Mouse (Mus musculus) midbrain, embryonic 13.5 days (tissue): ENCODE data around the gene Tm6sf2. TPM values are rescaled to one million over a fixed set of nuclear protein-coding genes. Genes with fewer than 3 reads are reported as not detected.
"Not testable (repeated sequence)": the region's sequence is repeated elsewhere in the genome, so short reads cannot be mapped to it uniquely, and the experiment has no call there.

ENCODE experiments used
- ATAC-seq: fragments of 200-750 bp; cut with Nextera tagmentation; 2 replicates; pipeline ENCODE4 v1.8.0; 2017; ENCODE audit warnings: mild to moderate bottlenecking, moderate TSS enrichment, moderate library complexity
- H3K27ac ChIP-seq: fragments of 300-500 bp; sonication (generic); 2 replicates; pipeline ENCODE4 v1.5.1; 2015; ENCODE audit warnings: inconsistent platforms, mild to moderate bottlenecking, moderate library complexity
- H3K27me3 ChIP-seq: fragments of 300-500 bp; sonication (generic); 2 replicates; pipeline ENCODE4 v1.6.1; 2015; ENCODE audit warnings: mild to moderate bottlenecking, inconsistent platforms
- H3K36me3 ChIP-seq: fragments of 300-500 bp; sonication (generic); 2 replicates; pipeline ENCODE4 v1.6.1; 2015; ENCODE audit warnings: mild to moderate bottlenecking, inconsistent platforms
- H3K4me1 ChIP-seq: fragments of 300-500 bp; sonication (generic); replicated peaks from 2 replicates; pipeline ENCODE4 v1.6.1; 2015; ENCODE audit warnings: inconsistent platforms
- H3K4me2 ChIP-seq: fragments of 300-500 bp; sonication (generic); replicated peaks from 2 replicates; pipeline ENCODE4 v1.6.1; 2015; ENCODE audit warnings: moderate library complexity, mild to moderate bottlenecking, inconsistent platforms
- H3K4me3 ChIP-seq: fragments of 300-500 bp; sonication (generic); replicated peaks from 2 replicates; pipeline ENCODE4 v1.5.1; 2015; ENCODE audit warnings: mild to moderate bottlenecking, inconsistent platforms
- H3K9ac ChIP-seq: fragments of 300-500 bp; sonication (generic); replicated peaks from 2 replicates; pipeline ENCODE4 v1.6.1; 2015; ENCODE audit warnings: mild to moderate bottlenecking, inconsistent platforms
- H3K9me3 ChIP-seq: fragments of 300-500 bp; sonication (generic); 2 replicates; pipeline ENCODE4 v1.6.1; 2016; ENCODE audit warnings: mild to moderate bottlenecking, inconsistent platforms
- WGBS: fragments of 180-500 bp; shearing (Covaris S2); methylation state at CpG from one replicate; pipeline ENCODE4 v1.1.7; 2015; 5-methylcytosine and 5-hydroxymethylcytosine counted together
- polyA plus RNA-seq: library from polyadenylated mRNA; unstranded; fragments of >200 nt; fragmentation: Nextera tagmentation; extraction: Ambion mirVana; gene quantifications from 2 replicates; pipeline ENCODE4 v1.2.1, GENCODE M21; 2015

Gene Tm6sf2
- polyA plus RNA-seq, result 1.8 TPM in 2 replicates

GRCm38 (mm10) chr8:70072441-70073069, at the start of gene Tm6sf2:
TSS of gene Tm6sf2 (plus strand) at chr8:70072924.
- Histone ChIP-seq H3K4me2 (no peak within 1 kb of the TSS), H3K27ac (no peak within 1 kb of the TSS), H3K4me3 (no peak within 1 kb of the TSS), H3K4me1 (no peaks in the 10 kb centered on the region), H3K36me3 (peaks cover 51% of the 10 kb centered on the region), H3K9ac (no peak within 1 kb of the TSS), H3K9me3 (no peaks in the 10 kb centered on the region), H3K27me3 (no peaks in the 10 kb centered on the region)
- 14% methylated on average over 21 of the region's 27 CpGs for WGBS
- ATAC-seq, result peak; percentile 65

- H3K27me3 ChIP-seq, result no peaks in the 10 kb centered on the region
- ATAC-seq, result no peak
- WGBS, result 76% methylated on average over 8 of the region's 8 CpGs
Observed at GRCm38 (mm10) chr8:70023596-70023995, 49.1 kb upstream of the Tm6sf2 start.

GRCm38 (mm10) chr8:70026151-70026550, 46.6 kb upstream of the Tm6sf2 start:
- H3K4me1 ChIP-seq, result no peaks in the 10 kb centered on the region
- peaks cover 100% of the 10 kb centered on the region for H3K36me3 ChIP-seq
- no peaks in the 10 kb centered on the region for H3K9me3 ChIP-seq
- no peaks in the 10 kb centered on the region for H3K27me3 ChIP-seq
- H3K9ac ChIP-seq, result no peak overlapping the region
- 93% methylated on average over 2 of the region's 2 CpGs for WGBS
- H3K27ac ChIP-seq, result no peak overlapping the region
- H3K4me2 ChIP-seq, result no peak overlapping the region
- no peak for ATAC-seq
- no peak overlapping the region for H3K4me3 ChIP-seq

More at GRCm38 (mm10) chr8:70023596-70023995, 49.1 kb upstream of the Tm6sf2 start:
- H3K4me2 ChIP-seq, result no peak overlapping the region
- no peaks in the 10 kb centered on the region for H3K9me3 ChIP-seq
- H3K27ac ChIP-seq, result no peak overlapping the region
- H3K36me3 ChIP-seq, result peaks cover 99% of the 10 kb centered on the region
- H3K4me3 ChIP-seq, result no peak overlapping the region
- H3K9ac ChIP-seq, result no peak overlapping the region
- H3K4me1 ChIP-seq, result no peaks in the 10 kb centered on the region

- H3K27me3 ChIP-seq, result no peaks in the 10 kb centered on the region
- WGBS, result 93% methylated on average over 1 of the region's 1 CpGs
- peaks cover 70% of the 10 kb centered on the region for H3K36me3 ChIP-seq
- H3K9ac ChIP-seq, result no peak overlapping the region
- H3K9me3 ChIP-seq, result no peaks in the 10 kb centered on the region
- no peak overlapping the region for H3K4me2 ChIP-seq
- H3K4me3 ChIP-seq, result no peak overlapping the region
- ATAC-seq, result no peak
- H3K27ac ChIP-seq, result no peak overlapping the region
- H3K4me1 ChIP-seq, result no peaks in the 10 kb centered on the region
Observed at GRCm38 (mm10) chr8:70030255-70030654, 42.5 kb upstream of the Tm6sf2 start.

GRCm38 (mm10) chr8:70037994-70038393, 34.7 kb upstream of the Tm6sf2 start:
- no peaks in the 10 kb centered on the region for H3K9me3 ChIP-seq
- WGBS, result 95% methylated on average over 1 of the region's 1 CpGs
- H3K27me3 ChIP-seq, result no peaks in the 10 kb centered on the region
- H3K27ac ChIP-seq, result no peak overlapping the region
- no peak for ATAC-seq
- 0 out of 2 replicates have a peak, but pooled peaks cover 2% of the 10 kb centered on the region for H3K36me3 ChIP-seq
- peaks cover 24% of the 10 kb centered on the region for H3K4me1 ChIP-seq
- no peak overlapping the region for H3K4me2 ChIP-seq
- no peak overlapping the region for H3K4me3 ChIP-seq
- no peak overlapping the region for H3K9ac ChIP-seq

- no peak for ATAC-seq
- Histone ChIP-seq H3K27me3 (no peaks in the 10 kb centered on the region), H3K4me2 (peak overlapping the region; percentile 93), H3K9ac (peak overlapping the region; percentile 96), H3K4me3 (peak overlapping the region; percentile 72), H3K4me1 (peaks cover 41% of the 10 kb centered on the region), H3K9me3 (no peaks in the 10 kb centered on the region), H3K36me3 (0 out of 2 replicates have a peak, but pooled peaks cover 2% of the 10 kb centered on the region), H3K27ac (no peak overlapping the region; the same call in none of the 2 replicates)
- WGBS, result 2% methylated on average over 47 of the region's 47 CpGs
Observed at GRCm38 (mm10) chr8:70041885-70042546, 30.7 kb upstream of the Tm6sf2 start.

- Histone ChIP-seq H3K4me3 (peak within 1 kb of the TSS; percentile 72), H3K4me1 (peaks cover 41% of the 10 kb centered on the region), H3K9ac (peak within 1 kb of the TSS; percentile 96), H3K27ac (peak within 1 kb of the TSS; percentile 81), H3K36me3 (peaks cover 4% of the 10 kb centered on the region; the same call in 1 of the 2 replicates), H3K4me2 (peak within 1 kb of the TSS; percentile 93), H3K27me3 (no peaks in the 10 kb centered on the region), H3K9me3 (no peaks in the 10 kb centered on the region)
- ATAC-seq, result peak; percentile 98
- under 1% methylated on average over 65 of the region's 65 CpGs for WGBS
Observed at GRCm38 (mm10) chr8:70042583-70043455, 29.9 kb upstream of the Tm6sf2 start, which contains the start of the genes Mau2 and Sugp1. TSS of gene Mau2 (minus strand) at chr8:70042734. TSS of gene Sugp1 (plus strand) at chr8:70042813.

- peak overlapping the region; percentile 72 for H3K4me3 ChIP-seq
Observed at GRCm38 (mm10) chr8:70043996-70044395, 28.7 kb upstream of the Tm6sf2 start.

GRCm38 (mm10) chr8:70049662-70050061, 23.1 kb upstream of the Tm6sf2 start:
- Histone ChIP-seq H3K4me3 (no peak overlapping the region), H3K4me1 (0 out of 2 replicates have a peak, but pooled peaks cover 1% of the 10 kb centered on the region), H3K9me3 (no peaks in the 10 kb centered on the region), H3K27ac (no peak overlapping the region), H3K27me3 (no peaks in the 10 kb centered on the region), H3K36me3 (peaks cover 64% of the 10 kb centered on the region), H3K4me2 (no peak overlapping the region), H3K9ac (no peak overlapping the region)
- ATAC-seq, result no peak

More at GRCm38 (mm10) chr8:70043996-70044395, 28.7 kb upstream of the Tm6sf2 start:
- Histone ChIP-seq H3K9me3 (no peaks in the 10 kb centered on the region), H3K36me3 (peaks cover 13% of the 10 kb centered on the region), H3K27ac (no peak overlapping the region), H3K27me3 (no peaks in the 10 kb centered on the region), H3K4me1 (peaks cover 41% of the 10 kb centered on the region), H3K4me2 (peak overlapping the region; percentile 93), H3K9ac (peak overlapping the region; percentile 96)
- ATAC-seq, result no peak
- 91% methylated on average over 5 of the region's 5 CpGs for WGBS

- H3K9ac ChIP-seq, H3K4me1 ChIP-seq, H3K9me3 ChIP-seq, H3K27me3 ChIP-seq, H3K4me3 ChIP-seq, H3K4me2 ChIP-seq, H3K27ac ChIP-seq, ATAC-seq: not testable (repeated sequence)
- WGBS, result 94% methylated on average over 5 of the region's 5 CpGs
- peaks cover 72% of the 10 kb centered on the region for H3K36me3 ChIP-seq
Observed at GRCm38 (mm10) chr8:70050434-70050833, 22.3 kb upstream of the Tm6sf2 start.

GRCm38 (mm10) chr8:70057721-70058120, 15.0 kb upstream of the Tm6sf2 start:
- Histone ChIP-seq H3K36me3 (peaks cover 93% of the 10 kb centered on the region), H3K9ac (no peak overlapping the region), H3K4me2 (no peak overlapping the region), H3K9me3 (no peaks in the 10 kb centered on the region), H3K4me1 (no peaks in the 10 kb centered on the region), H3K27ac (no peak overlapping the region), H3K4me3 (no peak overlapping the region), H3K27me3 (no peaks in the 10 kb centered on the region)
- no peak for ATAC-seq
- 60% methylated on average over 1 of the region's 1 CpGs for WGBS
